Mouse (Mus musculus) ES-Bruce4 (cell line): ENCODE data around the gene Copb2. TPM values are rescaled to one million over a fixed set of nuclear protein-coding genes. Genes with fewer than 3 reads are reported as not detected.

Experiments used
- H3K27ac ChIP-seq: 2 replicates; pipeline ENCODE4 v1.5.1; 2012; ENCODE audit warnings: low read length, inconsistent platforms; ENCODE audit not compliant: insufficient read depth
- H3K27me3 ChIP-seq: 2 replicates; pipeline ENCODE4 v1.6.1; 2012; ENCODE audit warnings: mild to moderate bottlenecking, low read length, inconsistent platforms; ENCODE audit not compliant: control insufficient read depth, poor library complexity, insufficient read depth, severe bottlenecking
- H3K36me3 ChIP-seq: 2 replicates; pipeline ENCODE4 v1.6.1; 2012; ENCODE audit warnings: inconsistent platforms, mild to moderate bottlenecking, low read length, moderate library complexity; ENCODE audit not compliant: control insufficient read depth, poor library complexity, insufficient read depth, severe bottlenecking
- H3K4me1 ChIP-seq: one replicate; pipeline ENCODE4 v1.8.1; 2011; ENCODE audit warnings: low read length; ENCODE audit not compliant: control insufficient read depth, insufficient read depth
- H3K4me3 ChIP-seq: 2 replicates; pipeline ENCODE4 v1.5.1; 2011; ENCODE audit warnings: low read depth, mild to moderate bottlenecking, low read length
- H3K9ac ChIP-seq: 2 replicates; pipeline ENCODE4 v1.6.1; 2012; ENCODE audit warnings: low read depth, mild to moderate bottlenecking, inconsistent platforms; ENCODE audit not compliant: poor library complexity, severe bottlenecking
- H3K9me3 ChIP-seq: replicated peaks from 2 replicates; pipeline ENCODE4 v1.6.1; 2012; ENCODE audit warnings: mild to moderate bottlenecking, low read length, inconsistent platforms; ENCODE audit not compliant: control insufficient read depth, poor library complexity, insufficient read depth, severe bottlenecking
- CTCF ChIP-seq: IDR thresholded peaks from one replicate; pipeline ENCODE4 v1.8.1; 2011; ENCODE audit warnings: low read depth, low read length
- EP300 ChIP-seq: IDR thresholded peaks from 2 replicates; pipeline ENCODE4 v1.6.1; 2011; ENCODE audit warnings: low read depth, low read length; ENCODE audit not compliant: insufficient read depth
- POLR2A ChIP-seq: IDR thresholded peaks from one replicate; pipeline ENCODE4 v1.8.1; 2011; ENCODE audit warnings: low read length; ENCODE audit not compliant: insufficient read depth
- polyA plus RNA-seq: library from polyadenylated mRNA; stranded (reverse); fragments of >200 nt; gene quantifications from 2 replicates; pipeline ENCODE4 v1.2.4, GENCODE M21; 2011; ENCODE audit warnings: low read depth; ENCODE audit not compliant: missing spikeins, insufficient read depth, insufficient read length

Gene Copb2
- 140 and 146 TPM in 2 replicates for polyA plus RNA-seq

- H3K27me3 ChIP-seq, result no peaks in the 10 kb centered on the region
- no peaks in the 10 kb centered on the region for H3K9me3 ChIP-seq
- H3K4me3 ChIP-seq, result peak within 1 kb of the TSS; percentile 95
- H3K36me3 ChIP-seq, result peaks cover 3% of the 10 kb centered on the region; the same call in 1 of the 2 replicates
- H3K4me1 ChIP-seq, result no peaks in the 10 kb centered on the region
- TF ChIP-seq CTCF (no peak), POLR2A (peak; percentile 62)
- no peak within 1 kb of the TSS for H3K27ac ChIP-seq
- peak within 1 kb of the TSS; percentile 77 for H3K9ac ChIP-seq
These were observed at the start of gene Copb2 for GRCm38 (mm10) chr9:98563137-98564126. Gene Copb2 (plus strand): TSS chr9:98563721.

DNA sequence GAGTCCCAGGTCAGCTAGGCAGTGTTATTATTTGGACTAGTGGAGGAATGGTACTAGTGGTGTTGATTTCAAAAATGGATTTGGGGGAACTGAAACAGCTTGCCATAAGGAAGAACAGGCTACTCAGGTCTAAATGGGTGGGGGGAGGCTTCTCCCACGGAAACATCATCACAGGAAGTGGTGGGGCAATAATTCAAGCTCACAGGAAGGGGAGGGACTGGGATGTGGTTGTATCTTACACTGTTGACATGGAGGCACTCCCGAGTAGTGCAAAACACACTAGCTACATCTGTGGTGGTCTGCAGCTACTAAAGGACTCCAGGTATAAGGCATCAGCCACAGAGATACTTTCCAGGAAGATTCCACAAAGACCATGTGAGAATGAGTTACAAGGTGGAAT, 39.6 kb upstream of the Copb2 start:
- H3K27me3 ChIP-seq, result no peaks in the 10 kb centered on the region

GRCm38 (mm10) chr9:98524786-98525542, 38.6 kb upstream of the Copb2 start:
- no peak overlapping the region for H3K27ac ChIP-seq

More for the DNA sequence above, 39.6 kb upstream of the Copb2 start:
- H3K27ac ChIP-seq, result no peak overlapping the region
- H3K9me3 ChIP-seq, result no peaks in the 10 kb centered on the region
- H3K9ac ChIP-seq, result no peak overlapping the region
- no peak for TF ChIP-seq EP300
- H3K36me3 ChIP-seq, result no peaks in the 10 kb centered on the region
- no peaks in the 10 kb centered on the region for H3K4me1 ChIP-seq
- H3K4me3 ChIP-seq, result no peak overlapping the region

GRCm38 (mm10) chr9:98525543-98525924, 38.0 kb upstream of the Copb2 start:
- Histone ChIP-seq H3K27me3 (no peaks in the 10 kb centered on the region), H3K36me3 (no peaks in the 10 kb centered on the region), H3K27ac (no peak overlapping the region), H3K4me3 (no peak overlapping the region), H3K4me1 (no peaks in the 10 kb centered on the region), H3K9me3 (no peaks in the 10 kb centered on the region), H3K9ac (no peak overlapping the region)
- no peak for TF ChIP-seq CTCF
- no peak for TF ChIP-seq POLR2A
- no peak for TF ChIP-seq EP300

More at GRCm38 (mm10) chr9:98524786-98525542, 38.6 kb upstream of the Copb2 start:
- no peak for TF ChIP-seq POLR2A
- no peak for TF ChIP-seq CTCF
- no peak for TF ChIP-seq EP300
- H3K4me1 ChIP-seq, result no peaks in the 10 kb centered on the region
- no peaks in the 10 kb centered on the region for H3K36me3 ChIP-seq
- no peaks in the 10 kb centered on the region for H3K9me3 ChIP-seq
- no peak overlapping the region for H3K4me3 ChIP-seq
- H3K27me3 ChIP-seq, result no peaks in the 10 kb centered on the region
- no peak overlapping the region for H3K9ac ChIP-seq

DNA sequence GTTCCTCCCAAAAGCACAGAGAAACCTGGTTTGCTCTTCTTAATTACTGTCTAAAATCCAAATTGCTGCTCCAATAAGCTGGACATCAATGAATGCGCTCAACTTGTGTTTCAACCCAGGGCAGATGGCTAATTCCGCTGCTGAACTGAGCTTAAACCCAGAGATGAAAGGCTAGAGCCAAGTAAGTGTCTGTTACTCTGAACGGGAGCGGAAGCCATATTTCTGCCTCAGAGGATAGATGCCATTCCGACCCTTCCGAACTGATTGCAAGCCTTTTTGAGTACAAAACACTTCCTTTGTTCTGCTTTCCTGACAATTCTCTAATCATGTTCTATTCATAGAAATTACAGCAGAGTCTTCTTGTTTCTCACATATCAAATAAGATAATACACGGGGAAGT, 36.3 kb upstream of the Copb2 start:
- Histone ChIP-seq H3K27ac (no peak overlapping the region), H3K36me3 (no peaks in the 10 kb centered on the region), H3K9me3 (no peaks in the 10 kb centered on the region), H3K4me3 (no peak overlapping the region), H3K9ac (no peak overlapping the region), H3K4me1 (no peaks in the 10 kb centered on the region), H3K27me3 (no peaks in the 10 kb centered on the region)
- TF ChIP-seq POLR2A (no peak), CTCF (no peak), EP300 (no peak)

GRCm38 (mm10) chr9:98529776-98530175, 33.7 kb upstream of the Copb2 start:
- no peak overlapping the region for H3K27ac ChIP-seq
- no peak for TF ChIP-seq CTCF
- TF ChIP-seq EP300, result no peak
- H3K9me3 ChIP-seq, result peaks cover 7% of the 10 kb centered on the region; the same call in 1 of the 2 replicates

More at GRCm38 (mm10) chr9:98529776-98530175, 33.7 kb upstream of the Copb2 start:
- no peak overlapping the region for H3K4me3 ChIP-seq
- H3K4me1 ChIP-seq, result no peaks in the 10 kb centered on the region
- no peaks in the 10 kb centered on the region for H3K27me3 ChIP-seq
- no peaks in the 10 kb centered on the region for H3K36me3 ChIP-seq
- H3K9ac ChIP-seq, result no peak overlapping the region
